Mouse (Mus musculus): ENCODE measurements around the gene Bcar1.

DNA sequence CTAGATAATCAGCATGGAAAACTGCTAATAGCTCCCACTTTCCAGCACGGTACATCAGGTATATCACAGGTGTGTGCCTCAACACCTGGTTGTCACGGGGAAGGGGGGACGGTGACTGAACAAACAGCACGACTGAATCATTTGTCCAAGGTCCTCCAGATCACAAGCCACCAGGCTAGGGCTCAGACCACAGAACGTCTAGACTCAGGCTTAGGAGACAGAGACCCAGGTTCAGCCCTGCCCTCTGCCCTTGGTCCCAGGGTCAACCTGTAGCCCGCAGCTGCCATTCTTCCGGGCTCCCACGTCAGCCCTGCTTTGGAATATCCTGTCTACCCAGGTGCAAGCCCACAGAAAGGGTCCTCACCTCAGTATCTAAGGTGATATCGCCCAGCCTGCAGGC lies 42.2 kb downstream of the Bcar1 start:
- TF ChIP-seq MAFK (IDR thresholded peaks at IDR 0.05; ENCODE audit: insufficient read depth, low read depth, low read length) (no peak), HCFC1 (IDR thresholded peaks at IDR 0.05; ENCODE audit: borderline replicate concordance, insufficient read depth, low read length) (no peak)

Data from ES-E14 (cell line).